Mouse (Mus musculus): ENCODE data around the gene Tmem127. TPM values are rescaled to one million over a fixed set of nuclear protein-coding genes. Genes with fewer than 3 reads are reported as not detected.
"Not testable (repeated sequence)": the region's sequence is repeated elsewhere in the genome, so short reads cannot be mapped to it uniquely, and the experiment has no call there.

Gene Tmem127
- polyA plus RNA-seq, 1 experiment from 2014 or later, result 26.5 TPM

DNA sequence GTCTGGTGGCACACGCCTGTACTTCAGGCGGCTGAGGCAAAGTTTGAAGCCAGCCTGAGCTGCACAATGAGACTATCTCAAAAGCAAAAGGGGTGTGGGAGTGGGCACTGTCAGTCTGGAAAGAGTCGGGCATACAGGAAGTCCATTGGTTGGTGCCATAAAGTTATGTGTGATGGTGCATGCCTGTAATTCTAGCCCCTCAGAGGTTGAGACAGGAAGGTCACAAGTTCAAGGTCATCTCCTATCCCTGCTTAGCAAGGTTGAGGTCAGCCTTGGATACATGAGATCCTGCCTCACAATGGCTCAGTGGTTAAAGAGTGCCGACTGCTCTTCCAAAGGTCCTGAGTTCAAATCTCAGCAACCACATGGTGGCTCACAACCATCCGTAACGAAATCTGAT is 7.6 kb downstream of the Tmem127 start:
- ATAC-seq (ENCODE audit: low read depth), result no peak
- Histone ChIP-seq H3K27me3 (ENCODE audit: control insufficient read depth, insufficient read depth, low read depth, low read length) (no peaks in the 10 kb centered on the region), H3K4me2 (ENCODE audit: low read depth, low read length) (no peak overlapping the region), H3K4me3 (ENCODE audit: low read length) (no peak overlapping the region), H3K9ac (ENCODE audit: low read length) (no peak overlapping the region), H3K36me3 (ENCODE audit: control insufficient read depth, insufficient read depth, low read length) (peaks cover 19% of the 10 kb centered on the region), H3K4me1 (replicated peaks; ENCODE audit: control insufficient read depth, insufficient read depth, low read length) (no peaks in the 10 kb centered on the region; the same call in 1 of the 2 replicates), H3K9me3 (ENCODE audit: control insufficient read depth, low read length) (no peaks in the 10 kb centered on the region), H3K27ac (ENCODE audit: low read length) (no peak overlapping the region)
- WGBS, result 78% methylated on average over 6 of the region's 6 CpGs

DNA sequence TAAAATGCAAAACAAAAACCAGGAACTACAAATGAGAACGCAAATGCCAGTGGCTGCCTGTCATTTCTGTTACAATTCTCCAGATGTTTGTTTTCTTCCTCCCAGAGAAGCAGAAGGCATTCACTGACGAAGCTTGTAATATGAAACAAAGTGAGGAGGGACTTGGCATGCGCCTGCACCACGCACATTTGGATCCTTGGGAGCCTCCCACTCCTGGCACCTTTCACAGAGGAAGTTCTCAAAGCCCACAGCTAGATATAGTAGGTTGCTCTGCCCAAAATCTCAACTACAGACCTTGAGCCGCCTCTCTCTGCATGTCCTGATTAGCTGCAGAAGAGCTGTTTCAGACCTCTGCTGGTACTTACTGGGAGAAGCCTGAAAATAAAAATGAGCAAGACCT is 11.6 kb downstream of the Tmem127 start:
- no peak overlapping the region for H3K27ac ChIP-seq (ENCODE audit: low read length)
- no peaks in the 10 kb centered on the region for H3K4me1 ChIP-seq (replicated peaks; ENCODE audit: control insufficient read depth, insufficient read depth, low read length)
- WGBS, result 64% methylated on average over 5 of the region's 5 CpGs
- no peak overlapping the region for H3K4me3 ChIP-seq (ENCODE audit: low read length)
- H3K9ac ChIP-seq (ENCODE audit: low read length), result no peak overlapping the region
- ATAC-seq (ENCODE audit: low read depth), result 0 out of 2 replicates have a peak, but pooled peaks have one; percentile 70
- H3K27me3 ChIP-seq (ENCODE audit: control insufficient read depth, insufficient read depth, low read depth, low read length), result no peaks in the 10 kb centered on the region
- H3K4me2 ChIP-seq (ENCODE audit: low read depth, low read length), result no peak overlapping the region
- H3K36me3 ChIP-seq (ENCODE audit: control insufficient read depth, insufficient read depth, low read length), result peaks cover 21% of the 10 kb centered on the region
- H3K9me3 ChIP-seq (ENCODE audit: control insufficient read depth, low read length), result no peaks in the 10 kb centered on the region

DNA sequence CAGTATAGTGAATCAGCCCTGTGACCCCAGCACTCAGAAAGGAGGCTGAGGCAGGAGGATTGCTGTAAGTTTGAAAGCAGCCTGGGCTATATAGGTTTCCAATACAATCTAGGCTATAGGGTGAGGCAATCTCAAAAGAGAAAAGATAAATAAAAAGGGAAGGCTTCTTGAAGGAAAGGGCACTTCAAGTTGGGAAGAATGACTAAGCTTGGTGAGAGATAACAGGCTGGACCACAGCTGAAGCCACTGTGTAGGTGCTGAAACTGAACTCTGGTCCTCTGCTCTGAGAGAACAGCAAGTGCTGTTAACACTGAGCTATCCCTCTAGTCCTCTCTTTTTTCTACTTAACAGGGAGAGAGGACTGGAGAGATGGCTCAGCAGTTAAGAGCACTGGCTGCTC is 14.8 kb downstream of the Tmem127 start:
- H3K4me1 ChIP-seq (replicated peaks; ENCODE audit: control insufficient read depth, insufficient read depth, low read length), result no peaks in the 10 kb centered on the region
- no peaks in the 10 kb centered on the region for H3K9me3 ChIP-seq (ENCODE audit: control insufficient read depth, low read length)
- no peaks in the 10 kb centered on the region for H3K27me3 ChIP-seq (ENCODE audit: control insufficient read depth, insufficient read depth, low read depth, low read length)
- no peak overlapping the region for H3K4me3 ChIP-seq (ENCODE audit: low read length)
- H3K4me2 ChIP-seq (ENCODE audit: low read depth, low read length), result no peak overlapping the region
- H3K36me3 ChIP-seq (ENCODE audit: control insufficient read depth, insufficient read depth, low read length), result peaks cover 15% of the 10 kb centered on the region
- H3K27ac ChIP-seq (ENCODE audit: low read length), result no peak overlapping the region
- H3K9ac ChIP-seq (ENCODE audit: low read length), result no peak overlapping the region
- no peak for ATAC-seq (ENCODE audit: low read depth)

DNA sequence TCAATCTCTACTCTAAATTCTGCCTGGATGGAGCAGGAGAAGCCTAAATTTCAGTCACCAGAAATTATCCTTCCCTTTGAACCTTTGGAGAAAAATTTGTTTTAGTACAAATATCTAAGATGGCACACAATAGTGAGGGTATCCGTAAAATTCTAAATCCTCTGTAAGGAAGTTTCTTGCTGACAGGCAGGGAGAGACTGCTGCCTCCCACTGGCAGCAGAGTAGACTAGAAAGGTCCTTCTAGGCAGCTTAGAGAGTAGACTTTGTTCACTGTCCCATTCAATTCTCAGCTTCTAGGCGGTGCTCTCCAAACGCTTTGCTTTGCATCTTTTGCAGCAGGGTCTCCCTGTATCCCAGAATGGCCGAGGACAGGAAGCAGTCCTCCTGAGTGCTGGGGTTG is 20.1 kb downstream of the Tmem127 start:
- 44% methylated on average over 4 of the region's 4 CpGs for WGBS
- Histone ChIP-seq H3K4me2 (ENCODE audit: low read depth, low read length) (no peak overlapping the region), H3K4me3 (ENCODE audit: low read length) (no peak overlapping the region), H3K4me1 (replicated peaks; ENCODE audit: control insufficient read depth, insufficient read depth, low read length) (peaks cover 4% of the 10 kb centered on the region), H3K27ac (ENCODE audit: low read length) (no peak overlapping the region), H3K36me3 (ENCODE audit: control insufficient read depth, insufficient read depth, low read length) (no peaks in the 10 kb centered on the region), H3K9ac (ENCODE audit: low read length) (no peak overlapping the region), H3K9me3 (ENCODE audit: control insufficient read depth, low read length) (no peaks in the 10 kb centered on the region), H3K27me3 (ENCODE audit: control insufficient read depth, insufficient read depth, low read depth, low read length) (no peaks in the 10 kb centered on the region)
- ATAC-seq (ENCODE audit: low read depth), result no peak

DNA sequence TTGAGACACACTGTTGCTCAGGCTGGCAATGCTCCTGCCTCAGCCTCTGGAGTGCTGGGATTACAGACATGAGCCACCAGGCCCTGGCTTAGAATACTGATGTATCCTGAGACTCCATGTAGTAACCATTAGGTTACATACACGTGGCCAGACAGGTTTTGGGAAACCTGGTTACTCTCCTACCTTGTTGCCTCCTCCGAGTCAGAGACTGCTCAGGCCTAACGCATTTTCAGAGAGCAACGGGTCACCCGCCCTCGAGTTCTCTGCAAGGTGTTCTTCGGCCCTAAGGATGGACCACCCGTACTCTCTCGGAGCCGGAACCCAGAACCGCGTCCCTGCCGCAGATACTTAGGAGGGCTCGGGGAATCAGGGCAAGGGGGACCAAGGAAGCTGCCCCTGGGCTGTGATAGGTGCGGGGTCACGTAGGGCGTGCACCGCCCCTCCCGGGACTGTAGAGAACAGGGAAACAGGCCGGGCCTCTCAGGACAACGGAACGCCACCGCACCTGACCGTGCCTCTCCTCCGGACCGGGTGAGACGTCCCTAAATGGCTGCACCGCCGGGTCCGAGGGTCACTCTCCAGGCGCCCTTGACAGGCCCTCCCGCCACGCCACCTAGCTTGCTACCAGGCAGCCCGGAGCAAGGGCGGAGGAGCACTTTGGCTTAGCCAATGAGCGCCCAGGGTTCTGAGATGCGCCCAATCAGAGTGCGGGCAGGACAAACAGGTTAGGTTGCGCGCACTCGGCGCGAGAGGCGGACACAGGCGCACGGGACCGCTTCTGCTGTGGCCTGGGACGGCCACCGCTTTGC is 22.0 kb downstream of the Tmem127 start, which contains the start of gene Stard7:
Stard7 (plus strand) TSS at position 728 of the 809 bp plus-strand sequence.
- peak within 1 kb of the TSS; percentile 95 for H3K9ac ChIP-seq (ENCODE audit: low read length)
- no peaks in the 10 kb centered on the region for H3K36me3 ChIP-seq (ENCODE audit: control insufficient read depth, insufficient read depth, low read length)
- peak within 1 kb of the TSS; percentile 97 for H3K27ac ChIP-seq (ENCODE audit: low read length)
- H3K4me1 ChIP-seq (replicated peaks; ENCODE audit: control insufficient read depth, insufficient read depth, low read length), result peaks cover 4% of the 10 kb centered on the region
- H3K4me2 ChIP-seq (ENCODE audit: low read depth, low read length), result peak within 1 kb of the TSS; percentile 79
- H3K9me3 ChIP-seq (ENCODE audit: control insufficient read depth, low read length), result no peaks in the 10 kb centered on the region
- WGBS, result under 1% methylated on average over 49 of the region's 49 CpGs
- H3K4me3 ChIP-seq (ENCODE audit: low read length), result peak within 1 kb of the TSS; percentile 100
- peak; percentile 99 for ATAC-seq (ENCODE audit: low read depth)
- H3K27me3 ChIP-seq (ENCODE audit: control insufficient read depth, insufficient read depth, low read depth, low read length), result no peaks in the 10 kb centered on the region

DNA sequence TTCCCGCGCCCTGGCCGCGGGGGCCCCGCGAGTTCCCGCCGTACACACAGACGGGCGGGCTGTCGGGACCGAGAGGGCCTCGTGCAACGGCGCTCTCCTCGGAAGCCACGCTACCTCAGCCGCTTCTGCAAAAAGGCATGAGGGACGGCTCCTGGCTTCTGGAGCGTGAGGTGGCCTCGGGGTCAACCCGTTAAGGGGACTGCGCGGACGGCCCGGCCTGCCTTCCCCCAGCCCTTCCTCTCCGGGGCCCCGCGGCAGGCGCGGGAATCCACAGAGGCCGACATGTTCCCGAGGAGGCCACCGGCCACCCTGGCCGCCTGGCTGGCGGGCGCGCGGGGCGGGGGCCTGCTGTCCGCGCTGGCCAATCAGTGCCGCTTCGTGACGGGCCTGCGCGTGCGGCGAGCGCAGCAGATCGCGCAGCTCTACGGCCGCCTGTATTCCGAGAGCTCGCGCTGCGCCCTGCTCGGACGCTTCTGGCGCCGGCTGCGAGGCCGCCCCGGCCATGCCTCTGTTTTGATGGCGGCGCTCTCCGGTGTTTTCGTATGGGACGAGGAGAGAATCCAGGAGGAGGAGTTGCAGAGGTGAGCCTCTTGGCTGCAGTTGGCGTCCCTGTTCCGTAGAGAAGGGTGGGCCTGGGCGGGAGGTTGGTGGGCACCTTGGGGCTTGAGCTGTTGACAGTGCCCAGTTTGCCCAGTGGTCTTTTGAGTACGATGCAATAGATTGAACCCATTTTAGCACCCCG is 22.8 kb downstream of the Tmem127 start:
- no peaks in the 10 kb centered on the region for H3K9me3 ChIP-seq (ENCODE audit: control insufficient read depth, low read length)
- no peaks in the 10 kb centered on the region for H3K27me3 ChIP-seq (ENCODE audit: control insufficient read depth, insufficient read depth, low read depth, low read length)
- under 1% methylated on average over 75 of the region's 75 CpGs for WGBS
- peaks cover 4% of the 10 kb centered on the region for H3K4me1 ChIP-seq (replicated peaks; ENCODE audit: control insufficient read depth, insufficient read depth, low read length)
- no peaks in the 10 kb centered on the region for H3K36me3 ChIP-seq (ENCODE audit: control insufficient read depth, insufficient read depth, low read length)
- H3K4me3 ChIP-seq (ENCODE audit: low read length), result peak overlapping the region; percentile 100
- peak overlapping the region; percentile 95 for H3K9ac ChIP-seq (ENCODE audit: low read length)
- H3K27ac ChIP-seq (ENCODE audit: low read length), result peak overlapping the region; percentile 97
- peak; percentile 96 for ATAC-seq (ENCODE audit: low read depth)
- H3K4me2 ChIP-seq (ENCODE audit: low read depth, low read length), result peak overlapping the region; percentile 79

DNA sequence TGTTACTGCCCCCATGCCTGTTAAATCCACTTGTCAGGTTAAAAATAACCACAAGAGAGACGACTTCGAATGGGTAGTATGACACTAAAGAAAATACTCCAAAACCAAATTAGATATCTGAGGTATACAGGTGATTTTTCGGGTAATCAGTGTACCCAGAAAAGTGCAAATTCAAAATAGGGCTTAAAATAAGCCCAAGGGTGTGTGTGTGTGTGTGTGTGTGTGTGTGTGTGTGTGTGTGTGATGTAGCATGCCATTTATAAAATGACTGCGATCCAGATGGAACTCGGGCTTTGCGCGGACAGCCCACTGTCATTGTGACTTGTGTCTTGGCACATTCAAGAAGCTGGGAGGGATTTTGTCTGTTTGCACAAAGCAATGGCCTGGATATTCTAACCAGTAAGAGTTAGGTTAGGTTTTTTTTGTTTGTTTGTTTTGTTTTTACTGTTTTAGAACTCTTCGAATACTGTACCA is 23.4 kb downstream of the Tmem127 start:
- H3K4me1 ChIP-seq (replicated peaks; ENCODE audit: control insufficient read depth, insufficient read depth, low read length), result peaks cover 4% of the 10 kb centered on the region
- no peaks in the 10 kb centered on the region for H3K9me3 ChIP-seq (ENCODE audit: control insufficient read depth, low read length)
- H3K27me3 ChIP-seq (ENCODE audit: control insufficient read depth, insufficient read depth, low read depth, low read length), result no peaks in the 10 kb centered on the region
- peak overlapping the region; percentile 100 for H3K4me3 ChIP-seq (ENCODE audit: low read length)
- no peaks in the 10 kb centered on the region for H3K36me3 ChIP-seq (ENCODE audit: control insufficient read depth, insufficient read depth, low read length)
- peak overlapping the region; percentile 95 for H3K9ac ChIP-seq (ENCODE audit: low read length)
- WGBS, result 3% methylated on average over 8 of the region's 8 CpGs
- peak overlapping the region; percentile 79 for H3K4me2 ChIP-seq (ENCODE audit: low read depth, low read length)
- no peak for ATAC-seq (ENCODE audit: low read depth)
- peak overlapping the region; percentile 97 for H3K27ac ChIP-seq (ENCODE audit: low read length)

DNA sequence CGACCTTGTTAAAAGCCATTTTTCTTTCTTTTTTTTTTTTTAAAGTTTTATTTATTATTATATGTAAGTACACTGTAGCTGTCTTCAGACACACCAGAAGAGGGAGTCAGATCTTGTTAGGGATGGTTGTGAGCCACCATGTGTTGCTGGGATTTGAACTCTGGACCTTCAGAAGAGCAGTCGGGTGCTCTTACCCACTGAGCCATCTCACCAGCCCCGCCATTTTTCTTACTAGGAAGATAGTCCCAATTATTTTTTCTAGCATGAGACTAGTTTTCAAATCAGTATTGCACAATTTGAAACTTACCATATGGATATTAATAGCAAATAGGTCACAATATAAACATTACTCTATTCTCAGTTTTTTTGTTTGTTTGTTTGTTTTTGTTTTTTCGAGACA is 24.3 kb downstream of the Tmem127 start:
- not testable (repeated sequence) for ATAC-seq (ENCODE audit: low read depth); H3K36me3 ChIP-seq (ENCODE audit: control insufficient read depth, insufficient read depth, low read length); H3K27ac ChIP-seq (ENCODE audit: low read length); H3K4me3 ChIP-seq (ENCODE audit: low read length); H3K9ac ChIP-seq (ENCODE audit: low read length); H3K9me3 ChIP-seq (ENCODE audit: control insufficient read depth, low read length); H3K4me1 ChIP-seq (replicated peaks; ENCODE audit: control insufficient read depth, insufficient read depth, low read length); H3K27me3 ChIP-seq (ENCODE audit: control insufficient read depth, insufficient read depth, low read depth, low read length)
- WGBS, result 84% methylated on average over 4 of the region's 4 CpGs
- H3K4me2 ChIP-seq (ENCODE audit: low read depth, low read length), result peak overlapping the region; percentile 79; the same call in 1 of the 2 replicates

DNA sequence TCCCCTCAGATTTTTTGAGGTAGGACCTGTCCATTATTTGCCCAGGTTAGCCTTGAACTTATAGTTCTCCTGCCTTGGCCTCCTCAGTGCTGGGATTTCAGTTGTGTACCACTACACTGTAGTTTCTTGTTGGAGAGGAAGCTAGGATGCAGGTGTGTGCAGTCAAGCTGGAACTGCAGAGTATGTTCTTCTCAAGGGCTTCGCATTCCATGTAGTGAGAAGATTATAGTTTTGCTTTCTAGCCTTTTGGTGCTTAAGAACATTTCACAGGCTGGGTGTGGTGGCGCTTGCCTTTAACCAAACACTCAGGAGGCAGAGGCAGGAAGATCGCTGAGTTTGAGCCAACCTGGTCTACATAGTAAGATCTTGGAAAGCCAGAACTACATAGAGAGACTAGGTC is 25.1 kb downstream of the Tmem127 start:
- H3K36me3 ChIP-seq (ENCODE audit: control insufficient read depth, insufficient read depth, low read length), result no peaks in the 10 kb centered on the region
- peaks cover 4% of the 10 kb centered on the region for H3K4me1 ChIP-seq (replicated peaks; ENCODE audit: control insufficient read depth, insufficient read depth, low read length)
- 97% methylated on average over 3 of the region's 3 CpGs for WGBS
- no peak overlapping the region for H3K4me2 ChIP-seq (ENCODE audit: low read depth, low read length)
- ATAC-seq (ENCODE audit: low read depth), result no peak
- H3K27me3 ChIP-seq (ENCODE audit: control insufficient read depth, insufficient read depth, low read depth, low read length), result no peaks in the 10 kb centered on the region
- H3K27ac ChIP-seq (ENCODE audit: low read length), result no peak overlapping the region
- no peak overlapping the region for H3K9ac ChIP-seq (ENCODE audit: low read length)
- no peak overlapping the region for H3K4me3 ChIP-seq (ENCODE audit: low read length)
- H3K9me3 ChIP-seq (ENCODE audit: control insufficient read depth, low read length), result no peaks in the 10 kb centered on the region
